Mouse (Mus musculus) ES-Bruce4 (cell line): ENCODE data around the gene Mtus2.

Experiments used
- EP300 ChIP-seq: IDR thresholded peaks from 2 replicates; pipeline ENCODE4 v1.6.1; 2011; ENCODE audit warnings: low read depth, low read length; ENCODE audit not compliant: insufficient read depth
- POLR2A ChIP-seq: IDR thresholded peaks from one replicate; pipeline ENCODE4 v1.8.1; 2011; ENCODE audit warnings: low read length; ENCODE audit not compliant: insufficient read depth

GRCm38 (mm10) chr5:147918044-147918846 lies 38.9 kb upstream of the Mtus2 start:
- TF ChIP-seq EP300 (no peak), POLR2A (no peak)
